Mouse (Mus musculus) MEL-GATA-1-ER (cell line): ENCODE data around the gene G430095P16Rik.

Experiments used
- DNase-seq: peaks from one replicate; pipeline ENCODE4 v3.0.0-alpha.2; 2012; ENCODE audit warnings: low read depth; ENCODE audit errors: extremely low read depth

G430095P16Rik gene

DNA sequence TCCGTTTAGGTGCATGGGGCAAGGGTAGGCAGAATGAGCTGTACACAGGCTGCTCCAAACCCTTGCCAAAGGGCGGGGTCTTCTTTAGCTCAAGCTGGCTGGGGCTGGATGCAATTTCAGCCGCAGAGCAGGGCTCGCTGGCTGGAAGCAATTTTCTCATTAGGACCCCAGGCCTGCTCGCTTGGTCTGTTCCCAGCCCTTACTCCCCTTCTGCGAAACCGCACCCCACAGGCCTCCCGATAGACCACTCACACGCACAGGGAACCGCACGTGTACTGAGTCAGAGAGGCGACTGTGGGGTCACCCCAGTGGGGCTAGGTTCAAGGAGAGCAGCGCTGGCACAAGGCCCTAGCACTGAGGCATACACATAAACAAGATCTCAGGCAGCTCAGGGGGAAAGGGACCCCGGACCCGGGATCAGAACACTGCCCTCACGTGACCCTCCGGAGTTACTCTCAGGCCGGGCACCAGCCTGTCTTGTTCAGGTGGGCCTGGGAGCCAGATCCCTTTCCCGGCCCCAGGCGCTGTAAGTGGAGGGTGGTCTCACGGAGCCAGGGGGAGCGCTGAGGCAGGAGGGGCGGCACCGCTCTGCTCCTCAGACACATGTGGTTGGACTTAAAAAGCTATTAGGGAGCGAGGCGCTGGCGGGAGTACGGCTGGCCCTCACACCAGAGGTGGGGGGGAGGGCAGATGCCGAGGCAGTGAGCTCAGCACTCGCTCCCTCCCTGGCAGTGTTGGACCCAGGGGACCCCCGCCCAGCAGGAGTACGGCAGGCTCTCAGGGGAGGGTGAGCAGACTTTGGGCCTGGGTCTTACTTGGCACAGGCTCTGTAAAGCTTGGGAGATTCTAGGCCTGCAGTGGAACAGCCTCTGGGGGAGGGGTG is 19.6 kb downstream of the G430095P16Rik start:
- DNase-seq = no peak

DNA sequence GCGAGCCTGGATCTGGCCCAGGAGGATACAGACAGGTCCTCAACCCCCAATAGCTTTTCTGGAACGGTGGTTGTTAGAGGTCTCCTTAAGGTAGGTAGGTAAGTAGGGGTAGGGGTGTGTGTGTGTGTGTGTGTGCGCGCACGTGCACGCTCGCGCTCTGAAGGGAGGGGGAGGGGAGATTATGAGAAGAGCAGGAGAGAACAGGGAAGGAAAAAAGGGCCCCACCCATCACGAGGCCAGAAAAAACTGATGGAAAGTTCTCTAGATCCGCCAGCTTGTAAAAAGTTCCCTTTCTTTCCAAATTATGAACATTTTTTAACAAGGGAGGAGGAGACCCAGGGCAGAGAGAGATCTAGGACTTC is 20.2 kb downstream of the G430095P16Rik start:
- no peak for DNase-seq

- DNase-seq = no peak
Measured at GRCm38 (mm10) chr8:84743517-84744420, 21.0 kb downstream of the G430095P16Rik start.

DNA sequence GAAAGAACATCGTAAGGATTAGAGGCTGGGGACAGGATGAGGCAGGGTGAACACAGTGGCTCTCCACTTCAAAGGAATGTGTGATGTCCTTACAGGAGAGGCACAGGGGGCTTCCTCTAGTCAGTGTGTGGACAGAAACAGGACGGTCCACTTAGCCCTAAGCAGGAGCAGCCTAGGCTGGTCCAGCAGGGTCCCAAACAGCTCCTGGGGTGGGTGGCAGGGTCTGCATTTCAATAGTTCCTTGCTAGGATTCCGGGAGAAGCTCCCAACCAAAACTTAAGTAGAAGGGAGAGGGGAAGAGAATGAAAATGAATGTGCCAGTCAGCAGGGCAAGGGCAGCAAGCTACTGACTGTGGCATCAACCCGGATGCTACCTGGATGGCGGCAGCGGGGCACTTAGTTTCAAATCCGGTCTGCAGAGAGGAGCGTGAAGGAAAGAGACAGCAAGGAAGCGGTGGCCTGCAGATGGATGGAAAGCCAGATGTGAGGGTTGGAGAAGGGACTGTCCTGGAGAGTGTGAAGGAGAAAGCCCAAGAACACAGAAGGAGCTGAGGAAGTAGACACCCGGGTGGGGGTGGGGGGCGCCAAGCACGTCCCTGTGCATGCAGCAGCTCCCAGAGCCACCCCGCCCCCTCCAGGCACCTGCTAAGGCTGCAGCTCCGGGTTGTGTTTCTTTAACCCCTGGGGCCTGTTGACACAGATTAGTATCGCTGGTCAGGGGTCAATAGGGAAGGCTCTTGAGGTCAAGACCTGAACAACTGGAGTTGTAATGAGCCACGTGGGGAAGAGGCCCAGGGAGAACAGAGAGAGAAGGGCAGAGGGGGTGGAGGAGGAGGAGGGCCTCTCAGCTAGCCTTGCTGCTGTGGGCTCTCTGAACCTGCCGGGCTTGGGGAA is 22.5 kb downstream of the G430095P16Rik start:
- DNase-seq = no peak

DNA sequence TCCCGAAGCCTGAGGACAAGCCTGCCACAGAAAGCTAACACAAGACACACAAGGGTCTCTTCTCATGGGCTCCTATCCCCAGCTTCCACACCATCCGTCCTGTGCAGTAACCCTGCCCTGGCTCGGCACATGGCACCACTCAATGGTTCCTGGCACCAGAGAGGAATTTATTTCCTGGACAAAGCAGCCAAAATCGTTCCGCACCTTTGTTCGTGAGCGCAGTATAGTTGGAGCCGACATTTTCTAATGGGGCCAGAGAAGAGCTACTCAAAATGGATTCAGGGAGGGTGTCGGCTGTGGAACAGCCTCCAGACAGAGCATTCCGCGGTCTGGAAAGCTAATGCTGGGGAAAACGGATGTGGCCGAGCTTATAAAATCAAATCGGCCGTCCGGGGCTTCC is 26.7 kb downstream of the G430095P16Rik start:
- no peak for DNase-seq

DNA sequence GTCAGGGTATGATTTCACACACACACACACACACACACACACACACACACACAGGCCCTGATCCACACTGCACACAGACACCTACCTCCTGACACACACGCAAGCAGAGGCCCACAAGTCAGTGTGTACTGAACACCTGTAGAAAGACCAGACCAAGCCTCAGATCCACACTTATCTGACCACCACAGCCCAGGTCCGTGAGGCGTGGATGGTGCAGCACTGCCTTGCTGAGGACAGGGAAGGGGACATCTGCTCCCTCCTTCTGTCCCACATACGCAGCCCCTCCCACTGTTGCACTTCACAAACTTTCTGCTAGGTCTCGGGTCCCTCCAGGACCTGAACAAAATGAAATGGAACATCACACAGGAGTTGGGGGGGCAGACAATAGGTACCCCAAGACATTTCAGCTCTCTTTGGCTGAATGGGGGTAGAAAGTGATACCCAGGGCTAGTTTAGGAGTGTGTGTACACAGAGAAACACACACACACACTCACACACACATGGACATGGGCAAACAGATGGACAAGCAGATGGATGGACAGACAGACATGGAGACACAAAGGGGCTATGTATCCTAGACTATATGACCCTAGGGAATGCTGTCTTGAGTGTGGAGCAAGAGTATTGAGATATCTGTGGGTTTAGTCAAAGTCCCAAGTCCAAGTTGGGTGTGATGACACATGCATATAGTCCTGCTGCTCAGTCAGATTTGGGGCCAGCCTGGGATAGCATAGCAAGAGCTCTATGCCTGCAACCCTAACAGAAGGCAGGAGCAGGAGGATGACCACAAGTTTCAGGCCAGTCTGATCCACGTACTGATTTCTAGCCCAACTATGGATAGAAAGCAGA is 30.2 kb downstream of the G430095P16Rik start:
- no peak for DNase-seq

GRCm38 (mm10) chr8:84757501-84757900 is 34.7 kb downstream of the G430095P16Rik start:
- DNase-seq = no peak

GRCm38 (mm10) chr8:84758308-84758707 is 35.5 kb downstream of the G430095P16Rik start:
- DNase-seq = no peak

- no peak for DNase-seq
Measured at GRCm38 (mm10) chr8:84759126-84759525, 36.3 kb downstream of the G430095P16Rik start.

DNA sequence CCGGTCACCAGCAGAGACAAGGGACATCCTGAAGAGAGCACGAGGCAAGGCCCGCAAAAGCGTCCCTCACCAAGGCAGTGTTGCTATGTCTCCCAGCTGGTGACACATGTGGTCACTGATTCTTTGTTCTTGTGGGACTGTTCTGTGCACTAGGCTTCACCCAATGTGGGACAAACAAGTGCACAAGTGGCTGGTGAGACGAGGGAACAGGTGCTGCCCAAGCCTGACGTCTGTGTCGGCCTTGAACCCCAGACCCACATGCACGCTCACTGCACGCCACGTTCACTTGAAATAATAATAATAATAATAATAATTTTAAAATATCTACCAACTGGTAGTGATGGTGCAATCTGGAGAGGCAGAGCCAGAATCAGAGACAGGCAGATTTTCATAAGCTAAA is 36.9 kb downstream of the G430095P16Rik start:
- DNase-seq = no peak

- DNase-seq = no peak
Measured at GRCm38 (mm10) chr8:84760405-84760805, 37.6 kb downstream of the G430095P16Rik start.

DNA sequence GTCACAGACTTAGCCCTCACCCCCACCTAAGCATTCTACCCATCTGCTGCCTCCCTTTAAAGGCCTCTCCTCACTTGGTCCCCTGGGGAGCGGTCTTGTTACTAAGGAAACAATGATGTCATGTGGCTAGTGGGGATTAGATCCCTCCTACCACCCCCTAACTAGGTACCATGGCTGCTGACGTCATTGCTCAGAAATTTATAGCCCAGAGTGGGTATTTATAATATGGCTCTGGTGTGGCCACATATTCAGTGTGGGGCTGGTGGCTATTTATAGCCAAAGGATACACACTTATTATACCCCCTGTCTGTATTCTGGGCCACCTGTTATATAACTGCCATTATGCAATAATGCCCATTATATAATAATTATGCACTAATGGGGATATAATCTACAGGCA is 38.1 kb downstream of the G430095P16Rik start:
- no peak for DNase-seq

- no peak for DNase-seq
Measured at GRCm38 (mm10) chr8:84764100-84764499, 41.3 kb downstream of the G430095P16Rik start.

GRCm38 (mm10) chr8:84764870-84765495 is 42.2 kb downstream of the G430095P16Rik start:
- DNase-seq = no peak

DNA sequence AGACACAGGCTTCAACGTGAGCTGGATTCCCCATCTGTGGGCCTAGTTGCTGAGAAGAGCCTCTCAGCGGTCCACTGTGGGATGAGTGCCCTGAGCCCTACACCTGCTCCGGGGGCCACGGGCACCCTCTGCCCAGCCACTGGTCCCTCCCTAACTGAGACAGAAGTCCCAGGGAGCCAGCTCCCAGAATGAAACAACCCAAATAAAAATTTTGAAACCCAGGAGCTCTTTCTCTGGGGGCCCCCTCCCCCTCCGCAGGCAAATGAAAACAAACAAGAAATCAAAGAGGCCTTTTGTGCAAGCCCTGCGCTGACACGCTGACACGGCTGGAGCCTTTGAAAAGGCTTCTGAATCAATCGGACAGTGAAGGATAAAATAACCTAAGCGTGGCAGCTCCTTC is 42.8 kb downstream of the G430095P16Rik start:
- no peak for DNase-seq

GRCm38 (mm10) chr8:84766422-84766821 is 43.6 kb downstream of the G430095P16Rik start:
- DNase-seq = no peak

DNA sequence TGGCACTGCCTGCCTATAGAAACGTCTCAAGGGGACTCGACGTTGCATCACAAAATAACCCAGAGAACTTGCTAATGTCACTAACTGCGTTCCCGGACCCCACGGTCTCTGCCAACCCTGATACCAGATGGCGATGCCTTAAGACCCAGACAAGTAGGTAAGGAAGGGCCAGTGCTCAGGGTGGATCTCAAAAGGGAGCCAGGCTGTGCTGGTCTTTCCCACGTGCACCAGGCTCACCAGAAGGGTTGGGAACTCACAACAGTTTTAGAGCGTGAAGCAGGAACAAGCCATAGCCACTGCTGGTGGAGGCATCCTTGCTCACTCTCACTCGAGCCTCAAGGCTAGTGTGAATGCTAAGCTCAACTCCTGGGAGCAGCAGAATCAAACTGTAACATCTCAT is 44.4 kb downstream of the G430095P16Rik start:
- no peak for DNase-seq

DNA sequence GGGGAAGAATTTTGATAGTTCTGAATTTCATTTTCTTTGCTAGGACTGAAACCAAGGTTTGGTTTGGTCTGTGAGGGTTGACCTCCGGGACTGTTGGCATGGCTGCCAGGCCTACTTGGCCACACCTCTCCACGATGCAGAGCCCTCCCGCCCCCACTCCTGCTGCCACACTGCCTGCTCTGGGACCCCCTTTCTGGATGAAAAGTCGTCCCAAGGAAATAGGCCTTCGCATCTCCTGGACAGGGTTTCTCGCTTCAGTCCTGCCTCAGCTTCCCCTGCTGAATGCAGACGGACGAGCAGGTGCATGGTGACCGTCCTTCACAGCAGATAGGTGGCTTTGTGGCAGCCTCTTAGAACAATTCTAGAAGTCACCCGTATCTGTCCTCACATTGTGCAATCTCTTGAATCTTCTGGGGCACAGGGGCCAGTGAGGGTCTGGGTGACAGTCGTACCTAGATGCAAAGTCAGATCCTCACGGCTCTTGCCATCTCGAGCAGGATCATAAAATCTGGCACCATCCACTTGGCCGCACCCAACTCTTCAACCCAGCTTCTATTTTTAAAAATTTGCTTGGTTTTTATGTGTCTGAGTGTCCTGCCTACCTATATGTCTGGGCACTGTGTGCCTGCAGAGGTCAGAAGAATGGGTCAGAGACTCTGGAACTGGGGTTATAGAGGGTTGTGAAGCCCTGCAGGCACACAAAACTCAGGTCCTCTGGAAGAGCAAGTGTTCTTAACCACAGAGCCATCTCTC is 45.7 kb downstream of the G430095P16Rik start:
- no peak for DNase-seq

GRCm38 (mm10) chr8:84769324-84769723 is 46.5 kb downstream of the G430095P16Rik start:
- DNase-seq = no peak
